Mouse (Mus musculus): ENCODE data around the gene Gm10188.

Gene Gm10188

DNA sequence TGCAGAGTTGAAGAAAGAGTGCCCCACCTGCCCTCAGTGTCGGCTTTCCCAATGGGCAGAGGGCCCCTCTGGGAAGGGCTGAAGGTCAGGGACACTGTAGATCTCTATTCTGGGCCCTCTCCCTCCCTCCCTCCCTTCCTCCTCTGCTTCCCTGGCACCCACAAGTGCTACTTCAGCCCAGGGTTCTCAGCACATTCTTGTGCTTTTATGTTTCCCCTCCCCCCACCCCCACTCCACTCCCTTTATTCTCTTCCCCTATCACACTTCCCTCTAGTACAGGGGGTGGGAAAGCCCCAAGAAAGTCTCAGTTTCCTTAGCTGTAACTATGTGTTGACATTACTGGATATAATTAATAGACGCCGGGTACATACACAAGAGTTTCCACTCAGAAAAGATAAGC is 34.9 kb downstream of the Gm10188 start:
- no peak for DNase-seq (ENCODE audit: low read depth)

DNA sequence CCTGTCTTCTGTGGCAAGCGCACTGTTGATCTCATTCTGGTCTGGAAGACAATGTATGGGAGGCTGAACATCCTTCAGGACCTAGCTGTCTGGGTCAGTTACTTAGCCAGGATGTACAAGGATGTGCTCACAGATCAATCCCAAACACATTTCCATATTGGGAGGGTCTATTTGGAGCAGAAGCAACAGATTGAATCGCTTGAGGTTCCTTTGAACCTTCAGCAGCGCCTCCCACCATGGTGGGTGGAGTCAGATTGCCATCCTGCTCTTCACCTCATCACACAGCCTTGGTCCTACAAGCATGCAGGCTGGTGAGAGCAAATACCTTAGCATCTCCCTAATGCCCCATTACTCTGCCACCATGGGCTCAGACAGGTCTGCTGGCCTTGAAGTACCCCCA is 35.8 kb downstream of the Gm10188 start:
- DNase-seq (ENCODE audit: low read depth) = no peak

DNA sequence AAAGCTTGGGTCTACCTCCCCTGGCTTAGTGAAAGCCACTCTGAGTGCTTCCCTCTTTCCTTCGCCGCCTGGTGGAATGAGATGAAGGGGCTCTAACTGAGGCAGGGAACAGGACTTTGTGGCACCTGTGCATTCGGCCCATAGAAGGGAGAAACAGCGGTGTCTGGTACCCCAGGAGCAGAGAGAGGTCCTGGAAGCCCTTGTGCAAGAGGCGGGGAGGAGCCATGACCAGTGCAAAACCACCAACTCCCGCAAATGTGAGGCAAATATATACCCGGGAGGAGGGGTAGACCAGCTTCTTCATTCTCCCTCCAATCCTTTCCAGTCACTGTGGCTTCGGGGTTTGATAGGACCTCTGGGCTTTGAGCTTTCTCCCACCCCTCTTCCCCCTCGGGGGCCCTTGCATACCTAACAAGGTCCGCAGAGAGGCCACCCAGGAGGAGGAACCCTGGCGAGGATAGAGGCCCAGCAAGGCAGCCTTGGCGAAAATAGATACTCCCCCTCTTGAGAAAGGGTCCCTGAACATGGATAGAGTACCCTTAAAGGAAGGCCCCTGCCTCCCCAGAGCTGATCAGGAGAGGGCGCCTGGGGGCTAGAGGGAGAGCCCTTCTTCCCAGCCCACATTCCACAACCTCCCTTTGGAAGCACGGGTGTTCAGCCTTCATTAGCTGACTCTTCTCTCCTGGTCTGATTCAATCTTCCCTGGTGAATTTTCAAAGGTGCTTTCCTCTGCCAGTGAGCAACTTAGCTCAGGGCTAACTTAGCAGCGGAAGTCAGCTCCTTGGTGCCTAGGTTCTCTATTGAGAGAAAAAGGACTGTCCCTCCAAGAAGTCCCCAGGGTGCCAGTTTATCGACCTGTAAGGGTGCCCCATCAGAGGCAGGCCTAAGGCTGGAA is 37.5 kb downstream of the Gm10188 start:
- no peak for DNase-seq (ENCODE audit: low read depth)

DNA sequence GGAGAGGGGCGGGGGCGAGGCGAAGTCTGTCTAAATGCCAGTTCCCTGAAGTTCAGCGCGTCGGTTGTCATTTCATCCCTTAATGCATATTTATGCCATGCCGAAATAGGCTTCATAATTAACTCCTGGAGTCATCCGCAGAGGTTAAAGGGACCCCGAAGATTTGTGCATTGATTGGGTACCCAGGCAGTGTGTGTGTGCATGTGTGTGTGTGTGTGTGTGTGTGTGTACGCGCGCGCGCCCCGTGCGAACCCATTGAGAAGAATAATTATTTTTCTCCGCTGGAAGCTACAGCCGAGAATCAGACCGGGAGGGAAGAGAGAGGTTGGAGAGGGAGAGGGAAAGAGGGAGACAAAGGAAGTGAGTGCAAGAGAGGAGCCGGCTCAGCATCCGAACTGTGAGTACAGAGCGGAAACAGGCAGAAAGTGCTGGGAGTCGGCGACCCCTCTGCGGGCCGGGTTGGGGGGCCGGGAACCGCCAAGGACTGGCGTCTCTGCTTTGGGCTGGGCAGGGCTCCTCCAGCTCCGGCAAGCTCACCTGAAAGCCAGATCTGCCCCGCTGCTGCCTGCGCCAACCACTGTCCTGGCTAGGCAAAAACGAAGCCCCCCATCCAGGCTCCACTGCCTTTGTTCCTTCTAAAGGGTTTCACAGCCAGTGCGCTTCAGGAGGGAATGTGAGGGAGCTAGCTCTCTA is 38.3 kb downstream of the Gm10188 start, which contains the start of the genes Lemd1 and AC124108.1:
Lemd1 (plus strand) TSS at position 339 of the 693 bp plus-strand sequence.
AC124108.1 (plus strand) TSS at position 365 of the 693 bp plus-strand sequence.
- DNase-seq (ENCODE audit: low read depth) = no peak

DNA sequence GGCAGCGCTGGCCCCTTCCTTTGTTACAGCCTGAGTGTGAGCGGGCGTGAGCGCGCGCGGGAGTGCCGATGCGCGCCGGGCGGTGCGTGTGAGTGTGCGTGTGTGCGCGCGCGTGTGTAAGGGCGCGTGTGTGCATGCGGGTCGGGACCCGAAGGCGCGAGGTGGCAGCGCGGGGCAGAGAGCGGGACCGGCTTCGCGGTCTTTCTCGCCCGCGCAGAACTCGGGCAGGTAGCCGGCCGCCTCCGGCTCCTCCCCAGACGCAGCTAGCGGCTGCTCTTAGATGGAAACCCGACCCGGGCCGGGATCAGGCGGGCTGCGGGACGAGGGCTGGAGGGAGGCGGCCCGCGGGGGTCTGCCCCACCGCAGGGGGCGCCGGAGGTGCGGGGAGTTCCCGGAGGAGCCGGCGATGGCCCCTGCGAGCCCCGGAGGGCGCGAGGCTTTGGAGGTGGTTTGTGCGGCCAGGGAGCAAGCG is 38.9 kb downstream of the Gm10188 start:
- DNase-seq (ENCODE audit: low read depth) = no peak

DNA sequence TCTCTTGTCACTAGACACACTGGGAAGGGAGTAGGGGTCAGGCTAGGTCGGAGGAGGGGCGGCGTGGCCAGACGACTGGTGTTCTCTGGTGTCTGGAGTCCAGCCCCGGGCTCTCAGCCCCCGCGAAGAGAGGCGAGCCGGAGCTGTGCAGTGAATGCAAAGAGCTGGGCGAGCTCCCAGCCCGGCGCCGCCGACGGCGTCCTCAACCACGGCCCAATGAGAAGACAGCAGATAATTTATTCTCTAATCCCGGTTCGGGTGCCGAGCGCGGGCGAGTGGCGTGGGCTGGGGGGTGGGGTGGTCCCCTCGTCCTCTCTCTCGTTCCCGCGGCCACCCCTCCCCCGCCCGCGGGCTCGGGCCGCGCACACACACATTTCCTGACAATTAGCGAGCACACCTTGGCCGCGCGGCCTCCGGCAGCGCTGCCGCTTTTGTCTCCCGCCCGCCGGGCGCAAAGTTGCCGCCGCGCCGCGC is 39.5 kb downstream of the Gm10188 start:
- no peak for DNase-seq (ENCODE audit: low read depth)

DNA sequence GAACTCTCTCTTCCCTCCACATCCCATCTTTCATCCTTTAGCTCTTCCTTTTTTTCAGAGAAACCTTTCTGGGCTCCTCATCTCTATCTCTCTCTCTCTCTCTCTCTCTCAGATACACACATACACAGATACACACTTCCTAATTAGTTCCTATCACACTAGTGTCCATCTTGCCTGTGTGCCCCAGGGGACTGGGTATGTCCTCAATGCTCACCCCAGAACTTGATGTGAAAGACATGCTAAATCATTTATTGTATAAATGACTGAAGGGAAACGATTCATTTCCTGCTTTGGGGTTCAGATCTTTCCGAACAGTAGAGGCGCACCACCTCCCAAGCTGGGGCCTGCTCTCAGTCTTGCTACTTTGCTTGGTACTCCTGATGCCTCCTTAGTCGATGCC is 40.3 kb downstream of the Gm10188 start:
- DNase-seq (ENCODE audit: low read depth) = no peak

DNA sequence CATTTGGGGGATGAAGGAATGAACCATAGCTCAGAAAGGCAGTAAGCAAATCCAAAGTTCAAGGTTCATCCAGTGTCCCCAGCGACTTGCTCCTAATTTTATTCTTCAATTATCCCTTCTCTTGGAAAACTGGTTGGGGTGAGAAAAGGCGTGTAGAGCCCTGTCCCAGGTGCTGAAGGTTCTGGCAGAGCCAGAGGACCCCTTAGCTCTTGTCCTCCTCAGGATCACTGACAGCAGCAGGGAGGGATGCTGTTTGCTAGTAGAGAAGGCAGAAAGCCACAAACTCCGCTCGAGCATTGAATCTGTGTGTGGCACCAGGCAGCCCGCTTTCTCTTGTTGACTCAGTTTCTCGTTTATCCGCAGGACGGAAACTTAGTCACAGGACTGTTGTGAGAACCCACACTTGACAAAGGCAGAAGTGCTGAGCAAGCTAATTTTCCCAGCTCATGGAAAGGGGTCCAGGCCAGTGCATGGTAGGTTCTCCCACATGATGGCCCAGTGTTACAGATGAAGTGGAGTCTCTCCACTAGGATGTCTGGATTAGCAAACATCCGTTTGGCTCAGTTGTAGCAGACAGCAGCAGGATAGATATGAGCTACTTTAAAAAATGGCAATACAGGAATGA is 41.0 kb downstream of the Gm10188 start:
- no peak for DNase-seq (ENCODE audit: low read depth)

DNA sequence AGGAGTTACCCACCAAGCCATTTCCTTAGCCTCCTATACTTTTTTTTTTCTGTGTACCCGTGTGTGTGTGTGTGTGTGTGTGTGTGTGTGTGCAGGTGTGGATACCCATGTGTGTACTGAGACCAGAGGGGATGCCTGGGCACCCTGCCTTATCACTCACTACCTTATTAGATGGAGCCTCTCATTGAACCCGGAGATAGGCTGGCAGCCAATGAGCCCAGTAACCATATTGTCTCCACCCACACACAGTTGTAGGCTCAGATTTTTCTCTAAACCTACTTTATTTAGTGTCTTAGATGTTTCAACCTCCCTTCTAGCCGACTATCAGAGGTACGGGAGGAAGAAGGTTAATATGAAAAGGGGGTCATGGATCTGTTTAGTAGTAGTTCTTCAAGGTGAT is 43.3 kb downstream of the Gm10188 start:
- DNase-seq (ENCODE audit: low read depth) = no peak
